ENCODE assay signal across 20 mouse cellular contexts in the genomic region with DNA sequence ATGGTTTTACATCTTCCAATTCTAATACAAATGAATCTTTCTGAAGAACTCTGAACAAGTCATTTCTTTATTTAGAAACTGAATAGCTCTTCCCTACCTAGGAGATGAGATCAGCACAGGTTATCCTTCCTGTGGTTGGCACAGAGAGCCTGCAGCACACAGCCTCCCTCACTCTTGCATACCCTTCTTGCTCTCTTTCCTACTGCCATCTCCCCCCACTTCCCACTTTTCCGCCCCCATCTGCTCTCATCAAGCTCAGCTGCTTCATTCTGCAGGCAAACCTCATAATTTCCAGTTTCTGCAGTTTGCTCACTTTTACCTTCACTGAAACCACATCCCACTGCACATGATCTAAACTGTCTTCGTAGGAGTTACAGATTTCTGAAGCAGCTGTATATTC. TPM values are rescaled to one million over a fixed set of nuclear protein-coding genes. Genes with fewer than 3 reads are reported as not detected.
DNase-seq lines count a peak whose midpoint lies in the region; ATAC-seq and TF ChIP-seq lines count a peak whose summit lies in the region.
"Had no signal": no experiment of that assay in that cellular context is flagged by ENCODE, and none has a peak within 500 bp of the region (broad histone marks: within the 10 kb centered on the region; RNA-seq: fewer than 3 reads in every experiment).

No protein-coding gene starts in this region.

- no peak for TF ChIP-seq CTCF in forebrain, postnatal 0 days (IDR thresholded peaks at IDR 0.05; ENCODE audit: low read depth)
- TF ChIP-seq CTCF in lung, adult 2 months (IDR thresholded peaks at IDR 0.05; ENCODE audit: insufficient read depth, low read length) = no peak

- H3K9ac ChIP-seq in forebrain, postnatal 0 days = no peak overlapping the region
- no peak overlapping the region for H3K9ac ChIP-seq in hindbrain, embryonic 14.5 days
- no peak overlapping the region for H3K9ac ChIP-seq in heart, embryonic 11.5 days (ENCODE audit: low read depth, low read length)
- H3K9ac ChIP-seq: liver, embryonic 15.5 days; neural tube, embryonic 13.5 days had no signal

- TF ChIP-seq POLR2A in lung, adult 2 months (IDR thresholded peaks at IDR 0.05; ENCODE audit: borderline replicate concordance, extremely low read depth, low read depth, low read length) = no peak

- 0 out of 2 replicates have a peak, but pooled peaks cover 4% of the 10 kb centered on the region for H3K4me1 ChIP-seq in forebrain, postnatal 0 days (ENCODE audit: insufficient read depth)
- H3K4me1 ChIP-seq in forebrain, embryonic 10.5 days = 0 out of 2 replicates have a peak, but pooled peaks cover 8% of the 10 kb centered on the region
- H3K4me1 ChIP-seq in lung, adult 2 months (ENCODE audit: control insufficient read depth, insufficient read depth, low read length) = peaks cover 15% of the 10 kb centered on the region
- no peaks in the 10 kb centered on the region for H3K4me1 ChIP-seq in hindbrain, embryonic 14.5 days (replicated peaks; ENCODE audit: control insufficient read depth, insufficient read depth, low read length)
- H3K4me1 ChIP-seq in heart, embryonic 11.5 days (ENCODE audit: control insufficient read depth, insufficient read depth, low read length) = no peaks in the 10 kb centered on the region
- H3K4me1 ChIP-seq: neural tube, embryonic 13.5 days had no signal

- no peaks in the 10 kb centered on the region for H3K27me3 ChIP-seq in forebrain, postnatal 0 days (ENCODE audit: insufficient read depth, low read length)
- H3K27me3 ChIP-seq in forebrain, embryonic 10.5 days (ENCODE audit: poor library complexity, severe bottlenecking) = no peaks in the 10 kb centered on the region
- H3K27me3 ChIP-seq in hindbrain, embryonic 14.5 days (ENCODE audit: control insufficient read depth, insufficient read depth, low read length) = no peaks in the 10 kb centered on the region
- H3K27me3 ChIP-seq in heart, embryonic 11.5 days (ENCODE audit: control insufficient read depth, insufficient read depth, low read length) = no peaks in the 10 kb centered on the region
- H3K27me3 ChIP-seq: liver, embryonic 15.5 days; neural tube, embryonic 13.5 days had no signal

- peak; percentile 31 for DNase-seq in forebrain, postnatal 0 days
- no peak for DNase-seq in forebrain, embryonic 10.5 days (ENCODE audit: extremely low spot score, low spot score)
- peak; percentile 60 for DNase-seq in right cerebral cortex, adult 18-20 months
- DNase-seq in right cerebral cortex, postnatal 25 days = no peak
- peak; percentile 16 for DNase-seq in induced T-regulatory cell, adult 2 months (ENCODE audit: low read depth)
- DNase-seq in lung, adult 2 months = no peak
- DNase-seq in hindbrain, embryonic 14.5 days (ENCODE audit: low spot score) = no peak
- DNase-seq: heart, adult 11 months; heart, postnatal 4 days; kidney, adult 8-10 months; kidney, postnatal 36 days; lung, postnatal 14 days; thymus, postnatal 4 days had no signal

- H3K4me3 ChIP-seq in forebrain, postnatal 0 days (ENCODE audit: low read depth, low read length) = no peak overlapping the region
- H3K4me3 ChIP-seq in forebrain, embryonic 10.5 days = no peak overlapping the region
- H3K4me3 ChIP-seq in lung, adult 2 months (replicated peaks; ENCODE audit: extremely low read depth, low read depth, low read length) = no peak overlapping the region
- H3K4me3 ChIP-seq in hindbrain, embryonic 14.5 days (replicated peaks; ENCODE audit: low read length) = no peak overlapping the region
- H3K4me3 ChIP-seq in heart, embryonic 11.5 days (ENCODE audit: low read depth, low read length) = no peak overlapping the region
- H3K4me3 ChIP-seq: erythroblast, embryonic 14.5 days; liver, embryonic 15.5 days; neural tube, embryonic 13.5 days had no signal

- H3K36me3 ChIP-seq in forebrain, postnatal 0 days (ENCODE audit: insufficient read depth) = no peaks in the 10 kb centered on the region
- no peaks in the 10 kb centered on the region for H3K36me3 ChIP-seq in forebrain, embryonic 10.5 days (replicated peaks)
- no peaks in the 10 kb centered on the region for H3K36me3 ChIP-seq in hindbrain, embryonic 14.5 days (replicated peaks; ENCODE audit: control insufficient read depth, insufficient read depth)
- H3K36me3 ChIP-seq in heart, embryonic 11.5 days (ENCODE audit: control insufficient read depth, insufficient read depth, low read length) = no peaks in the 10 kb centered on the region
- H3K36me3 ChIP-seq: liver, embryonic 15.5 days; neural tube, embryonic 13.5 days had no signal

- H3K27ac ChIP-seq in forebrain, postnatal 0 days (ENCODE audit: low read depth, low read length) = no peak overlapping the region; the same call in 1 of the 2 replicates
- no peak overlapping the region for H3K27ac ChIP-seq in forebrain, embryonic 10.5 days
- no peak overlapping the region for H3K27ac ChIP-seq in hindbrain, embryonic 14.5 days
- H3K27ac ChIP-seq in heart, embryonic 11.5 days (ENCODE audit: low read depth, low read length) = no peak overlapping the region
- H3K27ac ChIP-seq: hindbrain, postnatal 0 days; liver, embryonic 15.5 days; neural tube, embryonic 13.5 days had no signal

- WGBS in forebrain, postnatal 0 days = 68% methylated on average over 2 of the region's 2 CpGs
- 86% methylated on average over 2 of the region's 2 CpGs for WGBS in forebrain, embryonic 10.5 days
- 76% methylated on average over 2 of the region's 2 CpGs for WGBS in lung, adult 2 months
- WGBS in hindbrain, embryonic 14.5 days = 83% methylated on average over 2 of the region's 2 CpGs
- WGBS in heart, embryonic 11.5 days (ENCODE audit: insufficient replicate concordance) = 77% methylated on average over 2 of the region's 2 CpGs

- no peaks in the 10 kb centered on the region for H3K9me3 ChIP-seq in forebrain, postnatal 0 days (ENCODE audit: low read length)
- H3K9me3 ChIP-seq in forebrain, embryonic 10.5 days = no peaks in the 10 kb centered on the region
- no peaks in the 10 kb centered on the region for H3K9me3 ChIP-seq in hindbrain, embryonic 14.5 days (ENCODE audit: control insufficient read depth, low read length)
- H3K9me3 ChIP-seq in heart, embryonic 11.5 days (replicated peaks; ENCODE audit: control insufficient read depth, low read length) = no peaks in the 10 kb centered on the region
- H3K9me3 ChIP-seq: G1E; liver, embryonic 15.5 days; neural tube, embryonic 13.5 days had no signal

- H3K4me2 ChIP-seq in forebrain, postnatal 0 days (ENCODE audit: low read depth) = no peak overlapping the region
- H3K4me2 ChIP-seq in hindbrain, embryonic 14.5 days (replicated peaks) = no peak overlapping the region
- H3K4me2 ChIP-seq in heart, embryonic 11.5 days = no peak overlapping the region
- H3K4me2 ChIP-seq: liver, embryonic 15.5 days; midbrain, embryonic 11.5 days; neural tube, embryonic 13.5 days had no signal

- peak; percentile 91 for ATAC-seq in forebrain, postnatal 0 days
- ATAC-seq in hindbrain, embryonic 14.5 days (ENCODE audit: low FRiP score) = no peak
- no peak for ATAC-seq in heart, embryonic 11.5 days (replicated peaks; ENCODE audit: insufficient number of reproducible peaks, low FRiP score, low TSS enrichment)
- ATAC-seq: hindbrain, postnatal 0 days had no signal

RNA-seq across cellular contexts. Expression of a gene that starts 42.6 kb away (rescaled TPM):
- 36.7 and 38.2 TPM in 2 replicates for total RNA-seq in forebrain, postnatal 0 days (2014; rRNA removed)
- 15.9 and 20.5 TPM in 2 replicates for polyA plus RNA-seq in forebrain, postnatal 0 days (2015; fragmentation: Nextera tagmentation; extraction: Ambion mirVana)
- 18.2 and 19.2 TPM in 2 replicates for polyA plus RNA-seq in forebrain, embryonic 10.5 days (2016; fragmentation: Nextera tagmentation; extraction: Ambion mirVana)
- polyA plus RNA-seq in lung, adult 2 months (2012; rRNA removed) = 20.2 and 26.8 TPM in 2 replicates
- polyA plus RNA-seq in hindbrain, embryonic 14.5 days (2014; fragmentation: Nextera tagmentation; extraction: Ambion mirVana) = 16.1 and 17.4 TPM in 2 replicates
- 15.6 and 17.1 TPM in 2 replicates for polyA plus RNA-seq in heart, embryonic 11.5 days (2014; fragmentation: Nextera tagmentation; extraction: Ambion mirVana)

Comparison
In these comparisons a context has a peak if more than half of its experiments do, and no peak if none do; other contexts are left out.
1. DNase-seq: peak in forebrain, postnatal 0 days (single experiment), right cerebral cortex, adult 18-20 months (single experiment) and induced T-regulatory cell, adult 2 months (single experiment); none in forebrain, embryonic 10.5 days (single experiment), right cerebral cortex, postnatal 25 days (single experiment), lung, adult 2 months (single experiment) and hindbrain, embryonic 14.5 days (single experiment).